Mouse (Mus musculus): ENCODE measurements around the gene Olfr71.

DNA sequence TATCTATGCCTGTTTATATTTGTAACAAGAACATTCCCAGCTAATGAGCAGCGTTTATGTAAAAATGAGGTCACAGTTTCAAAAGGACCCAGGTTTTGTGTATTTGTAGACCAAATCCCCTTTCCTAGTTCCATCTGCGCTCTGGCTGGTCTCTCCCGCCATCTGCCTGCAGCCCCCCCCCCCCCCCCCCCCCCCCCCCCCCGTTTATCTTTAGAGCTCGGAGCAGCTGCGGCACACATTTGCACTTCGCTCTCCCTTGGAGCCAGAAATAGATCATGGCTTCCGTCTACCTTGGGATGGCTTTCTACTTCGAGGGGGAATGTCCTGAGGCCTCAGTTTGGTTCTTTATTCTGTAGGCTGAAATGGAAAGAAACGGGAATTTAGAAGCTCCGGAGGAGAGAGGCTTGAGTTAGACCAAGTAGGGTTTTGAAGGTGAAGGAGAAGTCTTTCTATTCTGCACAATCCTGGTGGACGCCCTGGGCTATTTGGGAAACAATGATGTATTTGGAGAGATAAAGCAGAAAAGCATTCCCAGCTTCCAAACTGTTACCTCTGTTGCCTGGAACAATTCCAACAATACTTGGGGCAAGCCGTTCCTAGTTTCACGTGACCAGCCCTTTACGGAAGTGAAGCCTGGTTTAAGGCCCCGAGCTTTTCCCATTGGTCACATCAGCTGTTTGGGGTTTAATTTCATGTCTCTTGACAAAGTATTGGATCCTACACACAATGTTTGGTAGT, 10.6 kb upstream of the Olfr71 start:
- TF ChIP-seq CTCF (IDR thresholded peaks at IDR 0.05; ENCODE audit: control insufficient read depth, insufficient read depth, low read length), result no peak
- TF ChIP-seq POLR2A (IDR thresholded peaks at IDR 0.05; ENCODE audit: borderline replicate concordance, control insufficient read depth, low read depth, low read length), result no peak
